Mouse (Mus musculus) bone marrow, adult 2 months (tissue): Measurements from ENCODE around the gene Camta1.

ENCODE experiments used
- CTCF ChIP-seq: fragments of 200-500 bp; IDR thresholded peaks from 2 replicates; pipeline ENCODE4 v1.5.1; 2011; ENCODE audit warnings: low read length, control low read depth; ENCODE audit not compliant: control insufficient read depth, insufficient read depth
- POLR2A ChIP-seq: fragments of 200-500 bp; IDR thresholded peaks from 2 replicates; pipeline ENCODE4 v1.6.1; 2011; ENCODE audit warnings: low read depth, mild to moderate bottlenecking, control low read depth, low read length, borderline replicate concordance; ENCODE audit not compliant: control insufficient read depth

DNA sequence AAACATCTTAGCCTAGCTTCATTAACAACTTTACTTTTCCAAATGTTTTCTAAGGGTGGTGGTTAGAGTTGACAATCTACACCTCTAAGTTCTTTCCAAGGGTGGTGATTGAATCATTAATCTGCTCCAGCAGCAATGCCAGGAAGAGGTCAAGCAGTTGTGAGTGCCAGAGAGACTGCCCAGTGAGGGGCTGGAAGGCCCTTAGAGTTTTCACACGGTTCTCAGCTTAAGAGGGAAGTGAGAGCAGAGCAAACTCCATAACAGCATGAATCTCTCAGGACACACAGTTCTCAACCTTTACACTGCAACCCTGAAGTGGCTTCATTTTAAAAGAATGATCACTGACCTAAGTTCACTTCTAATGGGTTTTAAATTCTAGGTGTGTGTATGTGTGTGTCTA is 886.5 kb downstream of the Camta1 start:
- TF ChIP-seq CTCF, result no peak
- no peak for TF ChIP-seq POLR2A
